Mouse (Mus musculus) left cerebral cortex, postnatal 25 days (tissue): ENCODE results near the gene Lhfpl2. TPM values are rescaled to one million over a fixed set of nuclear protein-coding genes. Genes with fewer than 3 reads are reported as not detected.

Experiments
- DNase-seq, 2 experiments: peaks; one replicate each; pipeline ENCODE4 v3.0.0; 2022; ENCODE audit warnings: low spot score in 2 of 2, mixed read lengths in 1 of 2
- intact Hi-C: fragments of 180-260 bp; cut with DNase I; formaldehyde crosslinking; loops from one replicate; pipeline ENCODE4 v1.15.1; 2025
- total RNA-seq, 2 experiments: library from RNA; stranded (reverse); gene quantifications; 2 replicates each; pipeline ENCODE4 v1.2.3; 2021

The Lhfpl2 gene
- total RNA-seq, 2 experiments from 2014 or later, result 13.2 to 18.7 TPM

DNA sequence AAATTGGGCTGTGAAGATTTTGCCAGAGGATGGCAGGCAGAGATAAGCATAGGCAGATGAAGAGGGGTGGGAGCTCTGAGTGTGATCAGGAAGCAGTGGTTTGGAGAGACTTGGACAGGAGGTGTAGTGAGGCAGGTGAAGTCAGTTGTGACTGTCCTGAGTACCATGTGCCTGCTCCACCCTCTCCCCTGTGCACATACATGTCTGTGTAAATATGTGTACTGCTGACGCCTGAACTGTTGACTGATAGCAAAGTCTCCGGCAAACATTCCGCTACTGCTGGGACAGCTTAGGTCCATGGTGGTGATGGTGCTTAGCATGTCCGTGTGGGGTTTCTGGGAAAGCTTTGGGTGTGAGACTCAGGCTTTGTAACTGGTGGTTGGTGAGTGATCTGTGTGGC lies 73.5 kb downstream of the Lhfpl2 start:
- DNase-seq, result no peak
- intact Hi-C loops, result no loop called here

DNA sequence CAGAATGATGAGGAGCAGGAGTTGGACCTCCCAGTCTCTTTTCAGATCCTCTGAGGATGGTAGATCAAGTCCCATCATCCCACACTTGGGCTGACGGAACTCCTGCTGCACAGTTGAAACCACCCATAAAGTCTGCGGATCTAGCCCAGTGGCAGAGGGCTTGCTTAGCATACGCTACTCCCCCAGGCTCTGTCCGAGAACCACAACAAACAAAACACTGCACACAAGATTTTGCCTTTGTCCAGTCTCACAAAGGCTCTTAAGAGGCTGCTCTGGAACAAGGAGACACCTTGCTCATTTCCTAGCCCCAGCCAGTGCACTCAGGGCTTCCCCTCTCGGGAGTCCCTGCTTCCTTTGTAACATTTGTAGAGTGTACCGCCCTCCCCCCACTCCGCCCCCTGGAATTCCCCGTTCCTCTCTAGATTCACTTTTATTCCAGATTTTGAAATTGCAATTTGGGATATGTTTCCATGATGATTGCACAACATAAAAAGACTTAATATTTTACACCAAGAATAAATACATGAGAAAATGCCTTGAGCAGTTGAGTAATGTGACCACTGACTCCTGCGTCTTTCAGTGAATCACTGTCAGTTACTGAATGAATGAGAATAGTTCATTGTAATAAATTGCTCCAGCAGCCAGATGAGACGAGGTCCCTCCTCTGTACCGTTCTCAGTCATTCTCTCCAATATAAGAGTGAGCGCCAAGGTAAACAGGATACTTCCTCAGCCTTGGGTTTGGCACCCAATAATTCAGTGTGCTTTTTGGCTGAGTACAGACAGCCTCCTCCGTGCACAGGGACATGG lies 74.8 kb downstream of the Lhfpl2 start:
- DNase-seq, result no peak
- intact Hi-C loops, result no loop called here

DNA sequence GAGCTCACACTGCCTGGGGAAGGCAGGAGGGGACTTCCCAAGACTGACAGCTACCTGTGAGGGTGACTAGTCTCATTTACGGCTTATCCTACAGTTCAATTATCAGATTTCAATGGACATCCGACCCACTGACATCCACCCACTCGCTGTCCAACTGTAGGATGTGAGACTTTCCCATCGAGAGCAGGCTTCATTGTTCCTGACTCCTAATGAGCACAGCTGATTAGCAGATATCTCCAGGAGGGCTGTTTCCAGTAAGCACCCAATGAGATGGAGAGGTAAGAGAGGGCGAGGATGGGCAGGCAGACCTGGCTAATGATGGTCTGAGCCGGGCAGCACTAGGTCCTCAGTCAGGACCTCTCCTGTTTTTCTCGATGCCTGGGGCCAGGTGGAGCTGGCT lies 77.0 kb downstream of the Lhfpl2 start:
- intact Hi-C loops, result loop anchor here (1.0 to 5.0 kb wide), 2 partner anchors 67 to 68 kb away; no protein-coding TSS in a partner anchor
- no peak for DNase-seq

DNA sequence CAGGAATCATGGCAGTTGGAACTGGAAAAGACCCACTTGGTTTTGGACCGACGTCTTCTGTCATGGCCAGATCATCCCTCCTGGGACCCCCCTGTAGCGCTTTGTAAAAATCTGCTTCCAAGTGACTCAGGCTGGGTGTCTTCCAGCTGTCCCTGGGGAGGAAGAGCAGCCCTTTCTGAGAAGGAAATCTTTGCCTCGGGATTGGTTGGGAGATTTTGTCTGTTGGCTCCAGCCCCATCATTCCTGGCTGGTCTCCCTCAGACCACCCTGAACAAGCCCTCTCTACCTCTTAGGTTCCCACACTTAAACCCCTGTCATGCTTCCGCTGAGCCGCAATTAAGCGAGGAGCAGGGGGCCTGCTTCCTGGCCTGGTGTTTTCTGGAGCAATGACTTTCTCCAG lies 77.6 kb downstream of the Lhfpl2 start:
- no peak for DNase-seq
- intact Hi-C loops, result loop anchor here (5.0 kb wide), 1 partner anchor 68 kb away; no protein-coding TSS in a partner anchor

DNA sequence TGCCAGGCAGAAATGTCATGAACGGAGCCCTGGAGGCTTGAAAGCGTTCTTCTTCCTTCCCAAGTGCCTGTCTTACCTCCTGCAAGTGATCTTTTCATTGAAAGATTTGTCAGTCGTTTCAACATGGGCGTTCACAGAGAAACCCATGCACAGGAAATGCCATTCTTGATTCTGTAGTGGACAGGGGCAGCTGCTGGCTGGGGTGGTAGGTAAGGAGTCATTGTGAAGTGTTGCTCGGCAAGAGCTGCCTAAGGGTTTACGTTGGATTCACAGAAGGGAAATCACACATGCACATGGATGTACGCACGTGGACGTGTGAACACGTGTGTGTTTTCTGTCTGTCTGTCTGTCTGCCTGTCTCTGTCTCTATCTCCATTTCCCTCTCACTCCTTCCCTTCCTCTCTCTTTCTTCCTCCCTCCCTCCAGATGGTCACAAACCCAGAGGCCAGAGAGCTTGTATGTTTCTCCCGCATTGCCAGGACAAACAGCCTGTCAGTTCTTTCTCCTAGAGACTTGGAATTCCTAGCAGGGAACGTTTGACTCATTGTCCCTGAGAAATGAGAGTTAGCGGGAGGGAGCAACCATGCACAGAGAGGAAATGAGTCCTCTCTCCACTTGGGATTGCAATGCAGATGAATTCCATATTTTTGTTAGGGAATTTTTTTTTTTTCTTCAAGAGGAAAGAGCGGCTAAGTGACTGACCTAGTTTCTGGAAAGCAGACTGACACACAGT lies 82.3 kb downstream of the Lhfpl2 start:
- peak in 1 of 2 experiments; percentile 34 for DNase-seq
- intact Hi-C loops, result loop anchor here (5.0 kb wide), 1 partner anchor 73 kb away; no protein-coding TSS in a partner anchor

DNA sequence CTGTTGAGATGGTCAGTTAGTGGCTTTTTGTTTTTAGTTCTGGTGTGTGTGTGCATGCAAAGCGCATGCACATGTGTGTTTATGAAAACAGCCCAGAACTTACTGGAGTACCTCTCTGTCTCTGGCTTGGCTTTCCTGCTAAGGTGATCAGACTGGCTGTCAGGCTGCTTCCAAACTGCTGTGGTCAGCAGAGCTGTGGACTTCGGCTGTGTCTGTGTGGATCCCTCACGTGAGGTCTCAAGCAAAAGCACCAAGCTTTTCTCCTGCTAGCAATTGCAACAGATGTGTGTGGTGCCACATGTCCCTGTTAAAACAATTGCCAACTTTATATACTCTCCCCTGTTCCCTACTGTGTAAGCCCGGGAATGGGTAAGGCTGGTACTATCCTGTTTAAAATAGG lies 82.8 kb downstream of the Lhfpl2 start:
- DNase-seq, result no peak
- intact Hi-C loops, result no loop called here

DNA sequence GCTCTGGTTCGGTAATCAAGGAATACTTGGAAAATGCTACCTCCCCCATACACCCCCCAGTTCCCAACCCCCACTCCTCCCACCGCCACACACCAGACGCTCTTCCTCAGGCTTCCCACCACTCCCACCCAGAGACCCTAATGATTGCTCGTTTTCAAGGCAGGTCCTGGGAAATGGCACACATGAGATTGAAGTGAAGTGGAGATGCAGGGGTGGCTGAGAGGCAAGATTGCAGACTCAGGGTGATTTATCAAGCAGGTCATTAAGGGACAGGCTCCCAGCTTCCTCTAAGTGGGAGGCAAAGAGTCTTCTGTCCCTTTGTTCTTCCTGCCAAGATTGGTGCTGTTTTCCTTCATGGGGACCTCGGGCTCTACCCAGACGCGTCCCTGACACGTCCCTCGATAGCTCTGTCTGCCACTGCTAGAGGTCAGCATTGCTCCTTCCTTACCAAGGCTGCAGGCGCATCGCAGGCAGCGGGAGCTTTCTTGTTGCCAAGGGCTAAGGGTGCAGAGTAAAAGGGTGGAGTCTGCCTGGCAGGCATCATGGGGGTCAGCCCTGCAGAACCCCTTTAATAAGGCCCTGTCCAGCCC lies 85.6 kb downstream of the Lhfpl2 start:
- intact Hi-C loops, result no loop called here

DNA sequence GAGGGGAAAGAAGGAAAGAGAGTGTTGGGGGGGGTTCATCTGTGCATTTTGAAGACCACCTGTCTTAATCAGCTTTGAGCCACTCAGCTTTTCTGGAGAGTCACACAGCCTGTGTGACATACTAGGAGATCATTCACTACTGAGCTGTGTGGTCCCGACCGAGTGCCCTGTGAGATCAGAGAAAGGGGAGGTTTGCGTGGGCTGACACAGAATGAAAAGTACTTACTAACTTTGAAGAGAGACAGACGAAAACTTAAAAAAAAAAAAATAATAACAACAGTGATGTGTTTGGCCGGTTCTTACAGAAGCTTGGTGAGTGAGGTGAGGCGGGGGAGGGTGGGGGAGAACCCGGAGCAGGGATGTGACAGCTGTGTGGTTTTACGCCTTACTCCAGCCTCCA lies 86.9 kb downstream of the Lhfpl2 start:
- intact Hi-C loops, result no loop called here
- no peak for DNase-seq

More for the DNA sequence above, 85.6 kb downstream of the Lhfpl2 start:
- DNase-seq, result peak in 1 of 2 experiments; percentile 33

DNA sequence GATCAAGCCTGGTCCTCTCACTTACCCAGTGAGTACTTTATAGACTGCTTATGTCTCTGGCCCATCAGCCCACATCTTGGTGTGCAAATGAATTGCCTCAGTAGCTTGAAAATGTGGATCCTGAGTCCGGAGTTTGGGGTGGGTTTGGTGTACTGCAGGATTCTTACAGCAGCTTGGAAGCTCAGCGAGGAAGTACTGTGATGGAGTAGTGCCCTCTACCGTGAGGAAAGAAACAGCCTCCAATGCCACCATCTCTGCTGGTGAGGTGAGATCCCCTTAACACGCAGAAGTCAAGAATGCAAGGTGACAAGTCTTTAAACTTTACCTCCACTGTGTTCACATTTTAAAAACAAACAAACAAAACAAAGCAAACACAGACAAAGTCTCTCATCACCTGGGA lies 89.7 kb downstream of the Lhfpl2 start:
- peak; percentile 61 to 77 for DNase-seq
- intact Hi-C loops, result loop anchor here (5.0 kb wide), 2 partner anchors 315 to 355 kb away; no protein-coding TSS in a partner anchor

DNA sequence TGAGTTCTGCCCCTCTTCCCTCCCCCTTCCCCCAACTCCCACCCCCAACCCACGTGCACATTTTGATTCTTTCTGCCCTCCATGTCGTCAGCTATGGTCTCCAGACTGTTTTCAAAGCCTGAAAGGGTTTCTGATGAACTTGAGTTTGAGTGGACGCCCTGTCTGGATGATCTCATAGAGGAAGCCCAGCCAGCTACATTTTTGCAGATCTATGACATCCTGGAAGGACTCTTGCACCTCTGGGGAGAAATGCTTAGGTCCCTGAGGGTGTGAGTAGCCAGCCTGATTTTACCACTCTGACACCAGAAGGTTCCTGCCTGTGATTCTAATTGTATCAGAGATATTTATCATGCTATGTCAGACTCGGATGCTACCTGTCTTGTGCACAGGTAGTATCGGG lies 91.4 kb downstream of the Lhfpl2 start:
- intact Hi-C loops, result loop anchor here (5.0 kb wide), 2 partner anchors 317 to 357 kb away; no protein-coding TSS in a partner anchor
- no peak for DNase-seq

DNA sequence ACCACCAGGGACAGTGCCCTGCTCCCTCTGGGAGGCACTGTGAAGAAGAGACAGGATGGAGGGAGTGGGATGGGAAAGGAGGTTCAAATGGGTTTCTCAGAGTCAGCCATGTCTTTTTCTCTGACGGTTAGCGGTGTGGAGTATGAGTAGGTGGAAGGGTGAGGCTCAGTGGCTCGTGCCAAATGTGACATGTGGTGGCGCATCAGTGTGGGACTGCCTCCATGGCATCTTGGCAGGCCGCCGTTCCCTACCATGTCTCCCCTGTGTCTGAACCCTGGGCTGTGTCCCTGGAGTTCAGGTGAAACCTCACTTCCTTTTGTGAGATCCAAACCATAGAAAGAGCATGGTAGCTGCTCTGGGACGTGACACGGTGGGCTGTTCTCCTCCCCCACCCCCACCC lies 92.2 kb downstream of the Lhfpl2 start:
- DNase-seq, result no peak
- intact Hi-C loops, result loop anchor here (5.0 kb wide), 2 partner anchors 317 to 357 kb away; no protein-coding TSS in a partner anchor

DNA sequence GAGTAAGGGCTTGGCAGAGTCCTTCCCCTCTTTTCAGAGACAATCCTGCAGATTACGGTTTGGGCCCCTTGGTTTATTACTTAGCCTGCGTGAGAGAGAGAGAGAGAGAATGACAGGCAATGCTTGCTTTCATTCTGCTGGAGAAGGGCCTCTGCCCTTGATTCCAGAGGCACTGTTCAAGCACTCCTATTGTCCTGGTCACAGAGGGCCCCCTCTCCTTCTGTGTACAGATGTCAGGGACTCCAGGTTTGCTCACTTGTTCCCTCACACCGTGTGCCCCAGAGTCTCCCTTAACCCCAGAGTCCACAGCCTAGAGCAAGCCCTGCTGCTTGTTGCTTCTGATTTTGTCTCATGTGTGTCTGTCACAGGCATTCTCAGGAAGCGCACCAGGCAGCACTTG lies 93.7 kb downstream of the Lhfpl2 start:
- intact Hi-C loops, result no loop called here
- no peak for DNase-seq

DNA sequence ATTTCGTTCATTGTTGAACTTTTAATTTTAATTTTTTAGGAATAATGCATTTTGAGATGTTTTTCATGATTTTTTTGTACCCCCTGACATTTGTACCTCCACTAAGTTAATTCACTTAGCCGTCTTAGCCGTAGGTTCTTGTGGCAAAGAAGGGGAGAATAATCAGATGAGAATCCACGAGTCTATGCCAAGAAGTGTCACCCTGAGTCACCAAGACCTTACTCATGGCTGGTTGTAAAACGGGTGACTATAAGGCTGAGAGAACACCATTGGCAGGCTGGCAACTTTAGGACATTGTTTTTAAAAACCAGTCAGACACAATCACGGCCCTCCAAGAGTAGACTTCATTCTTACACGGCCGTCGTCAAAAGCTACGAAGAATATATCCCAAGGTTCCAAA lies 95.2 kb downstream of the Lhfpl2 start:
- intact Hi-C loops, result no loop called here
- DNase-seq, result no peak

DNA sequence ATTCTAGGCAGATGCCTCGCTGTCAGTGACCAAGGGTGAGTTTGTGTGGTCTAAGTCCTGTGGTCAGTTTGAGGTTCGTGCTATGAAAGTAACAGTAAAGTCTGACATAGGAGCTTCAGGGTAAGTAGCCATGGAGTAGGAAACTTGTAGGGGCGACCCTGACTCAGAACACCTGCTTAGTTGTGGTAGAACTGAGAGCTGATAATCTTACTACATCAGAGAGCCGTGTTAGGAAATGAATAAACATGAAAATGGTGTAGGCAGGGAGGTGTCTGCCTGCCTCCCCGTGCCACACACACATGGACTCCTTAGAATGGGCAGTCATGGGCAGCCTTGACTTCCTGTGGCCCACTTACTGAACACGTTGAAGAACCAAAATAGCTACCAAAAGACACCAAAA lies 96.1 kb downstream of the Lhfpl2 start:
- DNase-seq, result no peak
- intact Hi-C loops, result no loop called here

DNA sequence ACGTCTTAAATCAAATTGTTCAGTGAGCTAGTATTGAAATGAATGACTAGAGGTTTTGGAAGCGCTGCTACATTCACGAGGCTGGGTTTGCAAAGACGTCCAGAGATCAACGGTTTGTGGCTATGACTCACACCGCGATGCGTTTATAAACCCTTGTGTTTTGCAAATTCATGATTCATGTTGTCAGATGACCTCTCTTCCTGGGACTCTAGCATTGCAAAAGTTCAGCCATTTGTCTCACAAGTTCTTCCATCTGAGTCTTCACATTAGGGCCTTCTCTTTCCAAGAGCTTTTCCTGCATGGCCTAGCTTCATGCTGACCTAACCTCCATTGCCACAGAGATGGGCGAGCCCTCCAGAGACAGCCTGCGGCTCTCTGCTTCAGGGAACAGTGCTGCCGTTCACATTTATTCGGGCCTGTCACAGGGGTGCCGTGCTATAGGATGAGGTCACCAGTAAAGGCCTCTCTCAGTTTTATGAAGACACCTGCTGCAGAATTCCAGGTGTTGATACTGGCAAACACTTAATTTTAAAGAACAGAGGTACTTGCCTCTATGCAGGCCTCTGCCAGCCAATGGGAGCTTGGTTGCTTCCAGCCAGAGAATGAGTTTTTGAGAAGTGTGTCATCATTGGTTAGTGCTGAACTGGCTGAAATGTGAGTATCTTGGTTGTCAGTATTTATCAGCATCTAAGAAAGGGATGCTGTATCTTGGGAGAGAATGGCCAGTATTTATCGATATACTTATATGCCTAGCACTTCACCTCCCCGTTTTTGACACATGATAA lies 97.1 kb downstream of the Lhfpl2 start:
- DNase-seq, result no peak
- intact Hi-C loops, result no loop called here

DNA sequence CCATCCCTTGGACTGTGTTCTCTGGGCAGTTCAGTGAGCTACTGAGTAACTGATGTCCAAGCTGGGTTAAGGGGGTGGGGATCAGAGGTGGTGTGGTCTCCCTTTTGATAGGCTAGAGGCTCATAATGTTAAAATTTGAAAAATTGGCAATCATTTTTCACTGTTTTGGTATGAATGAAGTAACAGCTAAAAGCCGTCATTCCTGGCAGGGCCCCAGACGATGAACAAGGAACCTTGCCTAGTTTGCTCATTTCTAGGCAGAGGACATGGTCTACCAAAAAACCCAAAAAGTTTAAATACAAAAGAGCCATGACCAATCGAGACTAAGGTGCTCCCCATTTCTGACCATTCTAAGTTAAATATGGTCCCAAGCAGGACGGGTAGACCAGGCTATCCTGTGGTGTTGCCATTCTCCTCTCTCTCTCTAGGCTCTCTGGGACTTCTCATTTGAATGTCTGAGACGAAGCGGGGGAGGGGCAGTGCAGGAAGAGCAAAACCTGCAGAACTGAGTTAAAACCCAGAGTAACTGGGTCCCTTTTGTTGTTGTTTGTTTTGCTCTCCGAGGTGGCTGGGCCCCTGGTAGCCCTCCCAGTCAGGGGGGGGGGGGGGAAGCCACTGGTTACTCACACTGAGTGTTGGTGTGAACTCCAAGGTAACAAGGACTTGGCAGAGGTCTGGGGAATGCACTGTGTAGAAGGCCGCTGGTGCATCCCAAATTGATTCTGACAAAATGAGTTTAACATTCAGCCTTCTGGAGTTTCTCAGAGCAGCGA lies 98.2 kb downstream of the Lhfpl2 start:
- DNase-seq, result no peak
- intact Hi-C loops, result no loop called here

DNA sequence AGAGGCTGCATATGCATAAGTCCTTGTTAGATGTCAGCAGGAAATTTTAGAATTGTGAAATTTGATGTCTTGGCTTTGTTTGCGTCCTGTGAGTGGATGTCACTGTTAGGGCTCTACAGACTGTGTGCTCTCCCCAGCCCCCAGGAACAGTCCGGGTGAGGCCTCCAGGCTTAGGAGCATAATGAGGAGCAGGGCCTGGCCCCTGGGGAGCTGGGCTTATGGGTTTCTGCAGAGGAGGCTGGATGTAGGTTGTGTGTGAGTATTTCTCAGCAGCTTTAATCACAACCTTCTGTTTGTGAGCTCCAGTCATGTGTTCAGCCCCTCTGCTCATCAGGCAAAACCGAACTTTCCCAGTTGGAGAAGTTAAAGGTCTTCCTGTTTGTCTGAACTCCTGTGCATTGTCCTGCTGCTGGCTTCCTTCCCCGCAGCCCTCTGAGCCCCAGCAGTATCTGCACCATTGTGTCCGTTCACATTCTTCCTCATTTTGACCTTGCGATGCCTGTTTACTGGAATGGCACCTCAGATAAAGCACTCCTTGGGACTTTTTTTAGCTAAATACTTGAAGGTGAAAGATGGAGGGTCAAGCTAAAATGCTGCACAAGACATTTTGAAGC lies 101.4 kb downstream of the Lhfpl2 start:
- intact Hi-C loops, result no loop called here
- no peak for DNase-seq

DNA sequence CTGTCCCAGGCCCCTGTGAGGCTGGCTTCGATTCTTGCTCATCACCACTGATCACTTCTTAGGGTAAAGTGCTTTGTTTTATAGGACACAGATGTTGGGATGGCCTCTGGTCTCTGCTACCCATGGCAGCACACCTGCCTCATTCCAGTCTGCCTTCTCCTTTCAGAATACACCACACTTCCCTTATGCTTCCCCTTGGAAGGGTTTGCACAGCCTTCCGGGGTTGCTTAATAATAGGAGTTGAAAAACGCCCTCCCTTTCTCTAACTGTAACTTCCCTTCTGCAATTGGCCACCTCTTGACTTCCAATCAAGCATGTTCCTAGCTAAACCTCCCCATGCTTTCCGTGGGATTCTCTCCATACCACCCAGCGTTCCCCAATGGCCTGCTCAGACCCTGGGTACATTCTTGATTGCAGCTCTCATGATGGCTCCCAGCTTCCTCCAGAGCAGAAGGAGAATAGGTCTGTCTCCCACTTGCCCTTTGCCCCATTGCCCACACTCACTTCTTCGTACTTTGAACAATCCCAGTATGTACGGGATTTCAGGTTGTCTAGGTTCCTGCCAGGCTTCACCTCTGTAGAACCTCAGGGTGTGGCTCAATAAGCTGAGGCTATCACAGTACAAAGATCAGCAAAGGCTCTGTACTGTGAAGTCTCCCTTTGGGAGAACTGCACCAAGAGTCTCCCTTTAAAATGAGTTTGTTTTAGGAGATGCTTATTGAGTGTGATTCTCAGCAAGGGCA lies 102.1 kb downstream of the Lhfpl2 start:
- no peak for DNase-seq
- intact Hi-C loops, result no loop called here
